Mouse (Mus musculus) olfactory bulb, adult 2 months (tissue): ENCODE results near the gene Syt3.

Experiments used
- CTCF ChIP-seq: fragments of 200-500 bp; IDR thresholded peaks from 2 replicates; pipeline ENCODE4 v1.5.1; 2012; ENCODE audit warnings: low read depth, mild to moderate bottlenecking, low read length, moderate library complexity; ENCODE audit not compliant: insufficient read depth
- POLR2A ChIP-seq: fragments of 200-500 bp; IDR thresholded peaks from 2 replicates; pipeline ENCODE4 v1.6.1; 2012; ENCODE audit warnings: mild to moderate bottlenecking, low read depth, low read length, moderate library complexity; ENCODE audit not compliant: insufficient read depth

DNA sequence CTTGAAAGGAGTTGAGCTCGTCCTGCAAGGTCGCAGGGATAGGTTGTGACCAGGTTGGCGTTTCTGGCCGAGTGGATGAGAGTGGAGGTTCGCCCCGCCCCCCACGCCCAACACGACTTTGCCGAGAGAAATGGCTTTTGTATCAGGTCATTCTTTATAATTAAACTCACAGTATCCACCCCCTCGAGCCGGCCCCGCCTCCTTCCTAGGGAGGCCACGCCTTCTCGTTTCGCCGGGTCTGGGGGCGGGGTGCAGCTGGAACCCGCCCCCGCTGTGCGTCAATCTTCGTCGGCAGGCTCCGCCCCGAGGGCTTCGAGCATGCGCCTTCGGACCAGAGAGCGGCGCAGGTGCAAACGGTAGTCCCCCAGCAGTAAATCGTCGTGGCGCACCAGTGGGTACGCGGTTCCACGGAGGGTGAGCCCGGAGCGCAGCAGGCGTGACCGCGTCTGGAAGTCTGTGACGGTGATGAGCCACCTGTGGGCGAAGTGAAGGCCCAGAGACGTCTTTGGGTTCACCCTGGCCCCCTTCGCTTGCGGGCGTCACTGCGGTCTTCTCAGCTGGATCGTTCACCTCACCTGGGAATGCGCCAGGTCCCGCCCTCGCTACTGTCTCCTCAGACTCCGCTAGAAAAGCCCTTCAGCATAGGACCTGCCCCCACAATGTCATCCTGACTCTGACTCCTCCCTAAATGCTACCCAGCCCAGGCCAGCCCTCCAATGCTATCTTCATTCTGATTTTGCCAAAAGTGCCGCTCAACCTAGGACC lies 23.8 kb upstream of the Syt3 start:
- no peak for TF ChIP-seq CTCF
- TF ChIP-seq POLR2A = peak; percentile 83
